Mouse (Mus musculus) frontal cortex, postnatal 14 days (tissue): ENCODE measurements around the gene Gm45799.
A peak's percentile ranks its signal among the peaks of the same experiment; 100 is the strongest.

Experiments used
- DNase-seq, 2 experiments: peaks; one replicate each; pipeline ENCODE4 v3.0.0; 2022; ENCODE audit warnings: low spot score in 2 of 2

The Gm45799 gene

GRCm38 (mm10) chr7:105640233-105640893 is at the start of gene Gm45799, which contains the start of gene Arfip2:
TSS of gene Gm45799 (plus strand) at chr7:105640552.
TSS of gene Arfip2 (minus strand) at chr7:105640416.
- peak; percentile 94 to 96 for DNase-seq

GRCm38 (mm10) chr7:105602860-105603623 is 37.3 kb upstream of the Gm45799 start:
- DNase-seq, result peak in 1 of 2 experiments; percentile 37

GRCm38 (mm10) chr7:105608467-105608866 is 31.9 kb upstream of the Gm45799 start:
- no peak for DNase-seq

- DNase-seq, result no peak
Measured at GRCm38 (mm10) chr7:105611767-105612166, 28.6 kb upstream of the Gm45799 start.

- no peak for DNase-seq
Measured at GRCm38 (mm10) chr7:105614400-105614799, 26.0 kb upstream of the Gm45799 start.

GRCm38 (mm10) chr7:105615720-105616119 is 24.6 kb upstream of the Gm45799 start:
- DNase-seq, result no peak

- no peak for DNase-seq
Measured at GRCm38 (mm10) chr7:105616561-105616960, 23.8 kb upstream of the Gm45799 start.

- no peak for DNase-seq
Measured at GRCm38 (mm10) chr7:105617810-105618209, 22.5 kb upstream of the Gm45799 start.

GRCm38 (mm10) chr7:105619701-105620100 is 20.7 kb upstream of the Gm45799 start:
- no peak for DNase-seq

- DNase-seq, result no peak
Measured at GRCm38 (mm10) chr7:105621053-105621452, 19.3 kb upstream of the Gm45799 start.

- no peak for DNase-seq
Measured at GRCm38 (mm10) chr7:105621646-105622292, 18.6 kb upstream of the Gm45799 start.

GRCm38 (mm10) chr7:105625397-105625796 is 15.0 kb upstream of the Gm45799 start:
- no peak for DNase-seq

GRCm38 (mm10) chr7:105628633-105629032 is 11.7 kb upstream of the Gm45799 start:
- no peak for DNase-seq

GRCm38 (mm10) chr7:105632551-105632972 is 7.8 kb upstream of the Gm45799 start:
- DNase-seq, result no peak

GRCm38 (mm10) chr7:105633127-105633800 is 7.1 kb upstream of the Gm45799 start, which contains the start of gene Trim3:
TSS of gene Trim3 (minus strand) at chr7:105633571.
- DNase-seq, result peak; percentile 77 to 86

- DNase-seq, result no peak
Measured at GRCm38 (mm10) chr7:105633801-105634135, 6.6 kb upstream of the Gm45799 start.

GRCm38 (mm10) chr7:105634272-105634920 is 6.0 kb upstream of the Gm45799 start:
- no peak for DNase-seq

- DNase-seq, result no peak
Measured at GRCm38 (mm10) chr7:105635726-105636125, 4.6 kb upstream of the Gm45799 start.

- no peak for DNase-seq
Measured at GRCm38 (mm10) chr7:105638776-105639175, 1.6 kb upstream of the Gm45799 start.

GRCm38 (mm10) chr7:105639304-105639703 is 1.0 kb upstream of the Gm45799 start:
- DNase-seq, result no peak

- no peak for DNase-seq
Measured at GRCm38 (mm10) chr7:105639756-105640155, 596 bp upstream of the Gm45799 start, which contains the start of gene Timm10b. TSS of gene Timm10b (plus strand) at chr7:105640056.
